Mouse (Mus musculus) monocyte, adult 59 days (primary cell): ENCODE measurements around the gene Ndst4. TPM values are rescaled to one million over a fixed set of nuclear protein-coding genes. Genes with fewer than 3 reads are reported as not detected.

Experiments
- total RNA-seq, 2 experiments: library from RNA; stranded (reverse); gene quantifications; one replicate each; pipeline ENCODE4 v1.2.4; 2023

Gene Ndst4
- total RNA-seq = not detected

DNA sequence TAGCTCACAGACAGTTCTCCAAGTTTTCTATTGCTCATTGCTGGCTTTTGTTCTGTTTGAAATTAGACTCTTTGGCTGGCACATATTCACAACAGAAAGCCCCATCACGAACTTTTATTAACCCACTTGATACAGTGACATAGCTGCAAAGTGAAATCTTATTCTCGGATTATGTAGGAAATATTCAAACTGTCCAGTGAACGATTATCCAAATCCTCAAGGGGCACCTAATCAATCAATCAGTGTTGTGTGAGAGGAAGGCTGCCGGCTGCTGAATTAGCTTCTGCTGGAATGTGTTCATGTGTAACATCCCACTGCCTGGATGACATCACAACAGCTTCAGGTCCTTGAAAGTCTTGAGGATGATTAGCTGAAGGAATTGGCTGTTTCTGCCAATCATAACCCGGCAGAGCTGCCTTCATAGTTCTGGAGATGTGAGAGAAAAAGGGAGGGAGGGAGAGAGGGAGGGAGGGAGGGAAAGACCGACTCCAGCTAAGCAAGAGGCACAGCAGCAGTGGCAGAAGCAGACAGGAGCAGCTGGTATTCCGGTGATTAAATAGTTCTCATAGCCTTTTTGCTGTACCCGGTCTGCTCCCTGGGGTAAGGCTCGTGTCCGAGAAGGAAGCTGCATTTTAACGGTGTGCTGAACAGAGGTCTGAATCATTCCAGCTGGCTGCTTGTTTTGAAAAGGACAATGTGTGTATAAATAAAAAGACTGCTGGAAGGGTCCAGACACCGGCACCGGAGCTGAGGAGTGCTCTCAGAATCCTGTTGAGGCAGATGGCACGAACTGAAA is at the start of gene Ndst4:
Ndst4 (plus strand) TSS at position 476 of the 796 bp plus-strand sequence.

